Mouse (Mus musculus): Measurements from ENCODE around the gene Osgin1. TPM values are rescaled to one million over a fixed set of nuclear protein-coding genes. Genes with fewer than 3 reads are reported as not detected.

The Osgin1 gene
- total RNA-seq, 2 experiments from 2014 or later: 9.3 to 13.9 TPM

Other genes starting within 250 kb of the Osgin1 start
- gene Hsbp1, start 89.6 kb upstream of the Osgin1 start, total RNA-seq (2021): 100 to 1,000 TPM; 144 to 149 TPM
- gene Mlycd, start 39.2 kb upstream of the Osgin1 start, total RNA-seq (2021): 10 to 100 TPM; 75.0 to 87.3 TPM
- gene Necab2, start 12.6 kb downstream of the Osgin1 start, total RNA-seq (2021): under 1 TPM in 1 of 2 experiments, not detected in 1; 0.16 TPM
- not detected for gene Slc38a8, start 67.6 kb downstream of the Osgin1 start, total RNA-seq (2021)
- gene Mbtps1, start 124.6 kb downstream of the Osgin1 start, total RNA-seq (2021): 10 to 100 TPM; 20.2 to 21.1 TPM
- gene Hsdl1, start 141.1 kb downstream of the Osgin1 start, total RNA-seq (2021): 10 to 100 TPM; 13.4 to 16.3 TPM
- gene Dnaaf1, start 141.1 kb downstream of the Osgin1 start, total RNA-seq (2021): not detected
- 1 to 10 TPM; 4.8 to 5.5 TPM for gene Taf1c, start 171.1 kb downstream of the Osgin1 start, total RNA-seq (2021)
- gene Adad2, start 178.6 kb downstream of the Osgin1 start, total RNA-seq (2021): under 1 TPM in 1 of 2 experiments, not detected in 1; 0.14 TPM
- 10 to 100 TPM; 11.4 to 11.8 TPM for gene Kcng4, start 201.6 kb downstream of the Osgin1 start, total RNA-seq (2021)
- gene Wfdc1, start 232.2 kb downstream of the Osgin1 start, total RNA-seq (2021): 10 to 100 TPM; 60.2 to 82.9 TPM